Mouse (Mus musculus): Measurements from ENCODE around the gene Rbm19. TPM values are rescaled to one million over a fixed set of nuclear protein-coding genes. Genes with fewer than 3 reads are reported as not detected.

Rbm19 gene
- polyA plus RNA-seq, 1 experiment from 2014 or later, result 16.4 TPM

DNA sequence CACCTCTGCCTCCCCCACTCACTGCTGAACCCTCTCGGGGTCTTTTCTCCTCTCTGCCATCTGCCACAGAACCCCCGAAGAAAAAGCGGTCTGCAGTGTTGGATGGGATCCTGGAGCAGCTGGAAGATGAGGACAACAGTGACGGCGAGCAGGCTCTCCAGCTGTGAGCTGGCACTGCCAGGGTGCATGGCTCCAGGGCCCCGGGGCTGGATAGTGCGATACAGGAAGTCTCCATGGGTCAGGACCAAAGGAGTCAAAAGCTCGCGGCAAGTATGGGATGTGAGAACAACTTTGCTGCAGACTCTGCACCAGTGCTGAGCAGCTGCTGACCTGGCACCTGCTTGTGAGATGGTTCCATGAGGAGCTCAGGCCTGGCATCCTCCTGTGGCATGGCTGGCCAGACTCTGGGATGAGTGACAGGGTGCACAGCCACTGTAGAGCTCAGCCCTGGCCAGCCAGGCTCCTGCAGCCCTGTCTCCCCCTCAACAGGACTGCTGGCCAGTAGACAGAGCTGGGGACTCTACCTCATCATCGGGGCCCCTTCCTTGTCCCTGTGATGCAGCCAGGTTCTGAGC is 81.6 kb downstream of the Rbm19 start:
- ATAC-seq, result no peak
- no peak overlapping the region for H3K4me3 ChIP-seq (replicated peaks; ENCODE audit: low read length)
- no peaks in the 10 kb centered on the region for H3K9me3 ChIP-seq (ENCODE audit: control insufficient read depth, low read length)
- H3K36me3 ChIP-seq (ENCODE audit: control insufficient read depth, insufficient read depth), result no peaks in the 10 kb centered on the region
- no peak overlapping the region for H3K27ac ChIP-seq (ENCODE audit: low read length)
- no peak overlapping the region for H3K4me2 ChIP-seq (ENCODE audit: low read length)
- H3K4me1 ChIP-seq (replicated peaks; ENCODE audit: control insufficient read depth, insufficient read depth, low read length), result peaks cover 34% of the 10 kb centered on the region
- 72% methylated on average over 10 of the region's 10 CpGs for WGBS
- H3K9ac ChIP-seq (replicated peaks; ENCODE audit: low read depth, low read length), result no peak overlapping the region
- H3K27me3 ChIP-seq (replicated peaks; ENCODE audit: control insufficient read depth, insufficient read depth, low read length), result no peaks in the 10 kb centered on the region

- no peak overlapping the region for H3K4me3 ChIP-seq (replicated peaks; ENCODE audit: low read length)
- WGBS, result 92% methylated on average over 7 of the region's 7 CpGs
- no peaks in the 10 kb centered on the region for H3K27me3 ChIP-seq (replicated peaks; ENCODE audit: control insufficient read depth, insufficient read depth, low read length)
- no peak overlapping the region for H3K4me2 ChIP-seq (ENCODE audit: low read length)
- no peak overlapping the region for H3K9ac ChIP-seq (replicated peaks; ENCODE audit: low read depth, low read length)
- H3K36me3 ChIP-seq (ENCODE audit: control insufficient read depth, insufficient read depth), result no peaks in the 10 kb centered on the region
- no peaks in the 10 kb centered on the region for H3K9me3 ChIP-seq (ENCODE audit: control insufficient read depth, low read length)
- no peak for ATAC-seq
- H3K4me1 ChIP-seq (replicated peaks; ENCODE audit: control insufficient read depth, insufficient read depth, low read length), result peaks cover 19% of the 10 kb centered on the region
- H3K27ac ChIP-seq (ENCODE audit: low read length), result no peak overlapping the region
These were observed 83.6 kb downstream of the Rbm19 start for GRCm38 (mm10) chr5:120199865-120200264.

- Histone ChIP-seq H3K36me3 (ENCODE audit: control insufficient read depth, insufficient read depth) (no peaks in the 10 kb centered on the region), H3K4me3 (replicated peaks; ENCODE audit: low read length) (no peak overlapping the region), H3K27me3 (replicated peaks; ENCODE audit: control insufficient read depth, insufficient read depth, low read length) (peaks cover 2% of the 10 kb centered on the region; the same call in 1 of the 2 replicates), H3K4me1 (replicated peaks; ENCODE audit: control insufficient read depth, insufficient read depth, low read length) (peaks cover 19% of the 10 kb centered on the region), H3K9ac (replicated peaks; ENCODE audit: low read depth, low read length) (no peak overlapping the region), H3K9me3 (ENCODE audit: control insufficient read depth, low read length) (no peaks in the 10 kb centered on the region), H3K4me2 (ENCODE audit: low read length) (no peak overlapping the region), H3K27ac (ENCODE audit: low read length) (no peak overlapping the region)
- no peak for ATAC-seq
- WGBS, result 82% methylated on average over 3 of the region's 3 CpGs
These were observed 88.1 kb downstream of the Rbm19 start for GRCm38 (mm10) chr5:120204316-120204715.

- Histone ChIP-seq H3K4me3 (replicated peaks; ENCODE audit: low read length) (no peak overlapping the region), H3K27ac (ENCODE audit: low read length) (no peak overlapping the region), H3K9ac (replicated peaks; ENCODE audit: low read depth, low read length) (peak overlapping the region; percentile 19; the same call in 1 of the 2 replicates), H3K9me3 (ENCODE audit: control insufficient read depth, low read length) (no peaks in the 10 kb centered on the region), H3K36me3 (ENCODE audit: control insufficient read depth, insufficient read depth) (no peaks in the 10 kb centered on the region), H3K4me2 (ENCODE audit: low read length) (no peak overlapping the region), H3K4me1 (replicated peaks; ENCODE audit: control insufficient read depth, insufficient read depth, low read length) (peaks cover 33% of the 10 kb centered on the region), H3K27me3 (replicated peaks; ENCODE audit: control insufficient read depth, insufficient read depth, low read length) (peaks cover 2% of the 10 kb centered on the region; the same call in 1 of the 2 replicates)
- 18% methylated on average over 12 of the region's 12 CpGs for WGBS
- ATAC-seq, result peak; percentile 69
These were observed 90.2 kb downstream of the Rbm19 start for GRCm38 (mm10) chr5:120206313-120206943.

GRCm38 (mm10) chr5:120207492-120207891 is 91.2 kb downstream of the Rbm19 start:
- H3K9me3 ChIP-seq (ENCODE audit: control insufficient read depth, low read length), result no peaks in the 10 kb centered on the region
- 75% methylated on average over 4 of the region's 4 CpGs for WGBS
- H3K27ac ChIP-seq (ENCODE audit: low read length), result no peak overlapping the region
- no peak overlapping the region for H3K4me3 ChIP-seq (replicated peaks; ENCODE audit: low read length)
- peaks cover 2% of the 10 kb centered on the region; the same call in 1 of the 2 replicates for H3K27me3 ChIP-seq (replicated peaks; ENCODE audit: control insufficient read depth, insufficient read depth, low read length)
- no peak overlapping the region for H3K4me2 ChIP-seq (ENCODE audit: low read length)
- H3K9ac ChIP-seq (replicated peaks; ENCODE audit: low read depth, low read length), result no peak overlapping the region
- peaks cover 35% of the 10 kb centered on the region for H3K4me1 ChIP-seq (replicated peaks; ENCODE audit: control insufficient read depth, insufficient read depth, low read length)
- ATAC-seq, result no peak
- no peaks in the 10 kb centered on the region for H3K36me3 ChIP-seq (ENCODE audit: control insufficient read depth, insufficient read depth)

- no peaks in the 10 kb centered on the region for H3K36me3 ChIP-seq (ENCODE audit: control insufficient read depth, insufficient read depth)
- H3K4me1 ChIP-seq (replicated peaks; ENCODE audit: control insufficient read depth, insufficient read depth, low read length), result peaks cover 40% of the 10 kb centered on the region
- ATAC-seq, result peak; percentile 35; the same call in 1 of the 2 replicates
- H3K4me3 ChIP-seq (replicated peaks; ENCODE audit: low read length), result no peak overlapping the region
- H3K4me2 ChIP-seq (ENCODE audit: low read length), result peak overlapping the region; percentile 24; the same call in 1 of the 2 replicates
- H3K9ac ChIP-seq (replicated peaks; ENCODE audit: low read depth, low read length), result no peak overlapping the region; the same call in 1 of the 2 replicates
- no peaks in the 10 kb centered on the region for H3K9me3 ChIP-seq (ENCODE audit: control insufficient read depth, low read length)
- WGBS, result 2% methylated on average over 11 of the region's 11 CpGs
- H3K27ac ChIP-seq (ENCODE audit: low read length), result no peak overlapping the region
- peaks cover 2% of the 10 kb centered on the region; the same call in 1 of the 2 replicates for H3K27me3 ChIP-seq (replicated peaks; ENCODE audit: control insufficient read depth, insufficient read depth, low read length)
These were observed 94.4 kb downstream of the Rbm19 start for GRCm38 (mm10) chr5:120210668-120211067.

DNA sequence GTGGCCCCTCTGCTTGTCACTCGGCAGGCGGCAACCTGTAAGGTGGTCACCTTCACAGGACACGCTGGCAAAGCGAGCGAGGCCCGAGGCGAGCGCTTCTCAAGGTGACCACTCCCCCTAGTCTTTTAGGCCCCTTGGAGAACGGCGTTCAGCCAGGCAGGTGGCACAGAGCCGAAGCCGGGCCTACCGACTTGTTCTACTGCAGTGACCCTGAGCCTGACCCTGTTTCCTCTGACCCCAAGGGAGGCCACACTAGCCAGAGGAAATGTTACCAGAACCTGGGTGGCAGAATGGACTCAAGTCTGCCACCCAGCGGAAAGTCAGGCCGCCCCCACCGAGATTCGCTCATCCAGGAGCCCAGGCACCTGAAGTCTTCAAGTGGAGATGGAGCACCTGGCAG is 94.9 kb downstream of the Rbm19 start:
- Histone ChIP-seq H3K27ac (ENCODE audit: low read length) (no peak overlapping the region), H3K36me3 (ENCODE audit: control insufficient read depth, insufficient read depth) (no peaks in the 10 kb centered on the region), H3K4me3 (replicated peaks; ENCODE audit: low read length) (no peak overlapping the region), H3K9ac (replicated peaks; ENCODE audit: low read depth, low read length) (0 out of 2 replicates have a peak overlapping the region, but pooled peaks have one; percentile 18), H3K27me3 (replicated peaks; ENCODE audit: control insufficient read depth, insufficient read depth, low read length) (peaks cover 2% of the 10 kb centered on the region; the same call in 1 of the 2 replicates), H3K4me2 (ENCODE audit: low read length) (peak overlapping the region; percentile 24), H3K4me1 (replicated peaks; ENCODE audit: control insufficient read depth, insufficient read depth, low read length) (peaks cover 35% of the 10 kb centered on the region), H3K9me3 (ENCODE audit: control insufficient read depth, low read length) (no peaks in the 10 kb centered on the region)
- WGBS, result 6% methylated on average over 17 of the region's 17 CpGs
- no peak for ATAC-seq

DNA sequence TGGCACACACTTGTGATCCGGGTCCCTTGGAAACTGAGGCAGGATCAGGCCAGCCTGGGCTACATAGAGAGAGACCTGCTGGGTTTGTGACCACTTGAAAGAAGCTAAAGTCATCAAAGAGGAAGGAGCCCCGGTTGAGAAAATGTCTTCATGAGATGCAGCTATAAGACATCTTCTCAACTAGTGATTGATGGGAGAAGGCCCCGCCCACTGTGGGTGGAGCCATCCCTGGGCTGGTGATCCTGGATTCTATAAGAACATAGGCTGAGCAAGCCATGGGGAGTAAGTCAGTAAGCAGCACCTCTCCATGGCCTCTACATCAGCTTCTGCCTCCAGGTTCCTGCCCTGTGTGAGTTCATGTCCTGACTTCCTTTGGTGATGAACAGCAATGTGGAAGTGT is 98.2 kb downstream of the Rbm19 start:
- H3K4me1 ChIP-seq (replicated peaks; ENCODE audit: control insufficient read depth, insufficient read depth, low read length), result peaks cover 27% of the 10 kb centered on the region
- H3K9ac ChIP-seq (replicated peaks; ENCODE audit: low read depth, low read length), result no peak overlapping the region
- no peak overlapping the region for H3K4me3 ChIP-seq (replicated peaks; ENCODE audit: low read length)
- H3K27ac ChIP-seq (ENCODE audit: low read length), result no peak overlapping the region
- 81% methylated on average over 3 of the region's 3 CpGs for WGBS
- H3K27me3 ChIP-seq (replicated peaks; ENCODE audit: control insufficient read depth, insufficient read depth, low read length), result no peaks in the 10 kb centered on the region
- no peak overlapping the region for H3K4me2 ChIP-seq (ENCODE audit: low read length)
- H3K36me3 ChIP-seq (ENCODE audit: control insufficient read depth, insufficient read depth), result no peaks in the 10 kb centered on the region
- H3K9me3 ChIP-seq (ENCODE audit: control insufficient read depth, low read length), result no peaks in the 10 kb centered on the region
- no peak for ATAC-seq

- Histone ChIP-seq H3K9me3 (ENCODE audit: control insufficient read depth, low read length) (no peaks in the 10 kb centered on the region), H3K27me3 (replicated peaks; ENCODE audit: control insufficient read depth, insufficient read depth, low read length) (no peaks in the 10 kb centered on the region; the same call in 1 of the 2 replicates), H3K4me1 (replicated peaks; ENCODE audit: control insufficient read depth, insufficient read depth, low read length) (peaks cover 10% of the 10 kb centered on the region; the same call in 1 of the 2 replicates), H3K4me2 (ENCODE audit: low read length) (no peak overlapping the region), H3K4me3 (replicated peaks; ENCODE audit: low read length) (no peak overlapping the region), H3K27ac (ENCODE audit: low read length) (no peak overlapping the region), H3K36me3 (ENCODE audit: control insufficient read depth, insufficient read depth) (no peaks in the 10 kb centered on the region), H3K9ac (replicated peaks; ENCODE audit: low read depth, low read length) (no peak overlapping the region)
- no peak for ATAC-seq
- WGBS, result 4% methylated on average over 4 of the region's 4 CpGs
These were observed 105.0 kb downstream of the Rbm19 start for GRCm38 (mm10) chr5:120221216-120221615.

All from forebrain, embryonic 16.5 days (tissue).